Mouse (Mus musculus): ENCODE measurements at regions not wholly inside any gene's neighbourhood (a gene's known extent, or its start where the extent isn't known, plus 50 kb on each side); places are given as distances from the start of the nearest gene placed in this dataset.

- no peak overlapping the region for H3K4me3 ChIP-seq (replicated peaks)
- no peaks in the 10 kb centered on the region for H3K27me3 ChIP-seq
- no peak for DNase-seq
- 50% methylated on average over 2 of the region's 2 CpGs for WGBS (ENCODE audit: insufficient replicate concordance)
- H3K4me2 ChIP-seq = no peak overlapping the region
- H3K27ac ChIP-seq = no peak overlapping the region
- H3K9me3 ChIP-seq (replicated peaks) = no peaks in the 10 kb centered on the region
- H3K9ac ChIP-seq = no peak overlapping the region
- H3K36me3 ChIP-seq = no peaks in the 10 kb centered on the region
- ATAC-seq (ENCODE audit: low read depth) = no peak
- no peaks in the 10 kb centered on the region for H3K4me1 ChIP-seq (replicated peaks)
These were observed 191.4 kb upstream of the Kif2a start for GRCm38 (mm10) chr13:107213281-107213680.

DNA sequence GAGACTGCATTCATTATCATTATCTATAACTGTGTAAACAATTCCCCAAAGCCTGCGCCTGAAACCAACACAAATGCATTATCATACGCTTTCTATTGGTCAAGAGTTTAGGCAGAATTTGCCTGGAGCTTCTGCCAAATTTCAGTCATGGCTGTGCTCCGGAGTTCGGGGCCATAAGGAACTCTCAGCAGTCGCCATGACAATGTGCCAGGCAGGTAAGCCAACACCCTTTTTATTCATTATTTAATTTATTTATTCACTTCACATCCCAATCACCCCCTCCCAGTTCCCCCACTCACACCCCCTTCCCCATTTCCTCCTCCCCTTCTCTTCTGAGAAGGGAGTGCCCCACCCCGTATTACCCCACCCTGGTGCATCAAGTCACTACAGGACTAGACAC lies 188.8 kb upstream of the Kif2a start:
- H3K27me3 ChIP-seq = no peaks in the 10 kb centered on the region
- no peak overlapping the region for H3K4me3 ChIP-seq (replicated peaks)
- no peak overlapping the region for H3K9ac ChIP-seq
- no peaks in the 10 kb centered on the region for H3K4me1 ChIP-seq (replicated peaks)
- no peak overlapping the region for H3K27ac ChIP-seq
- no peaks in the 10 kb centered on the region for H3K36me3 ChIP-seq
- ATAC-seq (ENCODE audit: low read depth) (no peak), DNase-seq (no peak)
- H3K9me3 ChIP-seq (replicated peaks) = no peaks in the 10 kb centered on the region
- H3K4me2 ChIP-seq = no peak overlapping the region
- 67% methylated on average over 6 of the region's 6 CpGs for WGBS (ENCODE audit: insufficient replicate concordance)

DNA sequence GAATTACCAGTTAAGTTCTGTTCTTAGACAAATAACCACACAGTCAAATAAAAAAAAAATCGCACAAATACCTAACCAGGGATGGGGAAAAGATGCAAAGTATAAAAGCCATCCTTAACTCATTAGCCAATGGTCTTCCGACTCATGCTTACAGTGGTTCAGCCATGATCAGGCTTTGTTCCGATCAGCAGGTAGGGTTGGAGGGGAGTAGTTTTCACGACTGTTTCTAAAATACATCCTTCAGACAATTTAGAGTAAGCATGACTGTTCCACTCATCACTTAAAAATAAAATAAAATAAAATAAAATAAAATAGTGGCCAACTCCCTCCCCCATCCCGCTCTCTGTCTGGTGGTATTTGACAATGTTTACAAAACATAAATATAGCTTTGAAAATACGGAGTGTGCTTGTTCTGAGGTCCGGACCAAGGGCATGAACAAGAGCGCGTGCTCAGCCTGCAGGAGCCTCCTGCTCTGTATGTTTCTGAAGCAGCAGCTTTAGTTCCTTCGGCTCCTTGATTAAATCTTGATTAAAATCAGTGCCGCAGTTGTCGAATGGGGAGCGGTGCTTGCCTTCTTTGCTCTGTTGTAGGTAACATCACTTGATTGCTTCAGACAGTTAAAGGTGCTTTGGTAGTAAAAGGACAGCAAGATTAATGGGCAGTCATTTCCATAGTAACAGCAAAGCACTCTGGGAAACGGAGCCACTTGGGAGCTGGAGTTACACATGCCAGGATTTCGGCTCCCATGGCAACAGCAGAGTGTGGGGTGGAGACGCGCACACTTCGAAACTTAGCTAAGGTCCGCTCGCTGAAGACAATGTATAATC lies 185.6 kb upstream of the Kif2a start:
- no peaks in the 10 kb centered on the region for H3K4me1 ChIP-seq (replicated peaks)
- no peaks in the 10 kb centered on the region for H3K27me3 ChIP-seq
- ATAC-seq (ENCODE audit: low read depth) (no peak), DNase-seq (no peak)
- H3K4me2 ChIP-seq = no peak overlapping the region
- no peak overlapping the region for H3K4me3 ChIP-seq (replicated peaks)
- H3K27ac ChIP-seq = no peak overlapping the region
- H3K36me3 ChIP-seq = no peaks in the 10 kb centered on the region
- no peak overlapping the region for H3K9ac ChIP-seq
- 67% methylated on average over 20 of the region's 20 CpGs for WGBS (ENCODE audit: insufficient replicate concordance)
- no peaks in the 10 kb centered on the region for H3K9me3 ChIP-seq (replicated peaks)

DNA sequence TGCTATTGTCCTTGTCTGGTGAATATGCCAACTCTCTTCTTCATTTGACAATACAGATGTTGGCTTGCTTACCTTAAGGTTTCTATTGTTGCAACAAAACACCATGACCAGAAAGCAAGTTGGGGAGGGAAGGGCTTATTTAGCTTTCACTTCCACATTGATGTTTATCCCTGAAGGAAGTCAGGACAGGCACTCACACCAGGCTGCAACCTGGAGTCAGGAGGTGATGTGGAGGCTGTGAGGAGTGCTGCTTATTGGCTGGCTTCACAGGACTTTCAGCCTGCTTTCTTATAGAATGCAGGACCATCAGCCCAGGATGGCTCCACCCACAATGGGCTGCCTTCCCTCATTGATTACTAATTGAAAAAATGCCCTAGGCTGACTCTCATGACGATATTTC lies 177.9 kb upstream of the Kif2a start:
- no peak for DNase-seq
- no peaks in the 10 kb centered on the region for H3K4me1 ChIP-seq (replicated peaks)
- H3K4me3 ChIP-seq (replicated peaks) = no peak overlapping the region
- no peaks in the 10 kb centered on the region for H3K27me3 ChIP-seq
- WGBS (ENCODE audit: insufficient replicate concordance) = 44% methylated on average over 1 of the region's 1 CpGs
- no peak overlapping the region for H3K4me2 ChIP-seq
- H3K36me3 ChIP-seq = no peaks in the 10 kb centered on the region
- H3K27ac ChIP-seq = no peak overlapping the region
- H3K9me3 ChIP-seq (replicated peaks) = no peaks in the 10 kb centered on the region
- no peak for ATAC-seq (ENCODE audit: low read depth)
- no peak overlapping the region for H3K9ac ChIP-seq

GRCm38 (mm10) chr13:107193426-107193825 lies 171.5 kb upstream of the Kif2a start:
- Histone ChIP-seq H3K4me3 (replicated peaks) (no peak overlapping the region), H3K4me1 (replicated peaks) (no peaks in the 10 kb centered on the region), H3K9me3 (replicated peaks) (no peaks in the 10 kb centered on the region), H3K36me3 (no peaks in the 10 kb centered on the region), H3K9ac (no peak overlapping the region), H3K27ac (no peak overlapping the region), H3K4me2 (no peak overlapping the region), H3K27me3 (no peaks in the 10 kb centered on the region)
- ATAC-seq (ENCODE audit: low read depth) (no peak), DNase-seq (no peak)
- 54% methylated on average over 4 of the region's 4 CpGs for WGBS (ENCODE audit: insufficient replicate concordance)

GRCm38 (mm10) chr13:107187258-107187878 lies 165.4 kb upstream of the Kif2a start:
- Histone ChIP-seq H3K9ac (no peak overlapping the region), H3K36me3 (no peaks in the 10 kb centered on the region), H3K27me3 (no peaks in the 10 kb centered on the region), H3K4me3 (replicated peaks) (no peak overlapping the region), H3K27ac (no peak overlapping the region), H3K4me1 (replicated peaks) (no peaks in the 10 kb centered on the region), H3K4me2 (no peak overlapping the region), H3K9me3 (replicated peaks) (no peaks in the 10 kb centered on the region)
- ATAC-seq (ENCODE audit: low read depth) (no peak), DNase-seq (no peak)
- WGBS (ENCODE audit: insufficient replicate concordance) = 75% methylated on average over 11 of the region's 11 CpGs

- Histone ChIP-seq H3K27ac (no peak overlapping the region), H3K4me2 (no peak overlapping the region), H3K4me3 (replicated peaks) (no peak overlapping the region), H3K36me3 (no peaks in the 10 kb centered on the region), H3K9ac (no peak overlapping the region), H3K27me3 (no peaks in the 10 kb centered on the region), H3K9me3 (replicated peaks) (no peaks in the 10 kb centered on the region), H3K4me1 (replicated peaks) (no peaks in the 10 kb centered on the region)
- ATAC-seq (ENCODE audit: low read depth) (no peak), DNase-seq (no peak)
- WGBS (ENCODE audit: insufficient replicate concordance) = 12% methylated on average over 6 of the region's 6 CpGs
These were observed 160.6 kb upstream of the Kif2a start for GRCm38 (mm10) chr13:107182544-107182943.

- Histone ChIP-seq H3K36me3 (no peaks in the 10 kb centered on the region), H3K27me3 (no peaks in the 10 kb centered on the region), H3K4me1 (replicated peaks) (no peaks in the 10 kb centered on the region), H3K27ac (no peak overlapping the region), H3K9ac (no peak overlapping the region), H3K4me3 (replicated peaks) (no peak overlapping the region), H3K9me3 (replicated peaks) (no peaks in the 10 kb centered on the region), H3K4me2 (no peak overlapping the region)
- DNase-seq (no peak), ATAC-seq (ENCODE audit: low read depth) (no peak)
- 65% methylated on average over 5 of the region's 5 CpGs for WGBS (ENCODE audit: insufficient replicate concordance)
These were observed 157.6 kb upstream of the Kif2a start for GRCm38 (mm10) chr13:107179551-107179950.

DNA sequence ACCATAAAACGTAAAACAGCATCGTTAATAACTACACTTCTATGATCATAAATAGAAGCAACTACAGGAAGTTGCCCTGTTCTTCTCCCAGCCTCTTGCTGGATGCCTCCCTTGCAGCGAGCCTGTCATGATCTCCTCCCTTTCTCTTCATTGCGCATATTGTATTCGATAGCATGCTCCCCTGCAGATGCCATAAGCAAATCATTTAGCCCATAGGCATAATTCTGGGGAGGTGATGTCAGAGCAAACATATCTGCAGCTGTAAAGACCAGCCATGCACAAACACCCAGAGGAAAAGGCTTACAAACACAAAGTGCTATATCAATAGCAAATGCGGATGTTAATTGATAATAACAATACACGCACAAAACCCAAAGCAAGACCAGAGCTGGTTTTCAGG lies 155.7 kb upstream of the Kif2a start:
- H3K4me1 ChIP-seq (replicated peaks) = no peaks in the 10 kb centered on the region
- H3K4me3 ChIP-seq (replicated peaks) = no peak overlapping the region
- DNase-seq (no peak), ATAC-seq (ENCODE audit: low read depth) (no peak)
- H3K27ac ChIP-seq = no peak overlapping the region
- H3K27me3 ChIP-seq = no peaks in the 10 kb centered on the region
- WGBS (ENCODE audit: insufficient replicate concordance) = 75% methylated on average over 7 of the region's 7 CpGs
- H3K9ac ChIP-seq = no peak overlapping the region
- H3K9me3 ChIP-seq (replicated peaks) = no peaks in the 10 kb centered on the region
- no peaks in the 10 kb centered on the region for H3K36me3 ChIP-seq
- H3K4me2 ChIP-seq = no peak overlapping the region

GRCm38 (mm10) chr13:107175891-107176290 lies 154.0 kb upstream of the Kif2a start:
- H3K9ac ChIP-seq = no peak overlapping the region
- no peak overlapping the region for H3K27ac ChIP-seq
- H3K36me3 ChIP-seq = no peaks in the 10 kb centered on the region
- ATAC-seq (ENCODE audit: low read depth) (no peak), DNase-seq (no peak)
- no peaks in the 10 kb centered on the region for H3K9me3 ChIP-seq (replicated peaks)
- no peaks in the 10 kb centered on the region for H3K27me3 ChIP-seq
- no peaks in the 10 kb centered on the region for H3K4me1 ChIP-seq (replicated peaks)
- H3K4me2 ChIP-seq = no peak overlapping the region
- H3K4me3 ChIP-seq (replicated peaks) = no peak overlapping the region
- WGBS (ENCODE audit: insufficient replicate concordance) = 62% methylated on average over 4 of the region's 4 CpGs

GRCm38 (mm10) chr13:107168599-107169149 lies 146.7 kb upstream of the Kif2a start:
- Histone ChIP-seq H3K4me2 (peak overlapping the region; percentile 54), H3K27me3 (no peaks in the 10 kb centered on the region), H3K9ac (no peak overlapping the region), H3K9me3 (replicated peaks) (no peaks in the 10 kb centered on the region), H3K4me3 (replicated peaks) (peak overlapping the region; percentile 23; the same call in 1 of the 2 replicates), H3K4me1 (replicated peaks) (0 out of 2 replicates have a peak, but pooled peaks cover 4% of the 10 kb centered on the region), H3K36me3 (no peaks in the 10 kb centered on the region), H3K27ac (no peak overlapping the region)
- no peak for DNase-seq
- 14% methylated on average over 15 of the region's 15 CpGs for WGBS (ENCODE audit: insufficient replicate concordance)
- no peak for ATAC-seq (ENCODE audit: low read depth)

All from liver, embryonic 13.5 days (tissue).